Mouse (Mus musculus) lung, embryonic 16.5 days (tissue): ENCODE data around the gene Hrh1. TPM values are rescaled to one million over a fixed set of nuclear protein-coding genes. Genes with fewer than 3 reads are reported as not detected.
"Not testable (repeated sequence)": the region's sequence is repeated elsewhere in the genome, so short reads cannot be mapped to it uniquely, and the experiment has no call there.

Source experiments
- ATAC-seq: fragments of 200-750 bp; cut with Nextera tagmentation; 2 replicates; pipeline ENCODE4 v1.8.0; 2017; ENCODE audit warnings: low read depth, mild to moderate bottlenecking, moderate library complexity
- H3K27ac ChIP-seq: fragments of 300-500 bp; sonication (generic); 2 replicates; pipeline ENCODE4 v1.5.1; 2014; ENCODE audit warnings: mild to moderate bottlenecking, control low read depth, low read length
- H3K27me3 ChIP-seq: fragments of 300-500 bp; sonication (generic); 2 replicates; pipeline ENCODE4 v1.6.1; 2014; ENCODE audit warnings: low read depth, low read length, mixed read lengths; ENCODE audit not compliant: control insufficient read depth, insufficient read depth
- H3K36me3 ChIP-seq: fragments of 300-500 bp; sonication (generic); 2 replicates; pipeline ENCODE4 v1.6.1; 2014; ENCODE audit warnings: low read length; ENCODE audit not compliant: control insufficient read depth, insufficient read depth
- H3K4me1 ChIP-seq: fragments of 300-500 bp; sonication (generic); replicated peaks from 2 replicates; pipeline ENCODE4 v1.6.1; 2014; ENCODE audit warnings: low read length, mixed read lengths; ENCODE audit not compliant: control insufficient read depth, insufficient read depth
- H3K4me2 ChIP-seq: fragments of 300-500 bp; sonication (generic); 2 replicates; pipeline ENCODE4 v1.6.1; 2014; ENCODE audit warnings: low read depth, low read length, control low read depth
- H3K4me3 ChIP-seq: fragments of 300-500 bp; sonication (generic); 2 replicates; pipeline ENCODE4 v1.5.1; 2014; ENCODE audit warnings: mild to moderate bottlenecking, low read length, control low read depth
- H3K9ac ChIP-seq: fragments of 300-500 bp; sonication (generic); 2 replicates; pipeline ENCODE4 v1.6.1; 2014; ENCODE audit warnings: low read length, control low read depth
- H3K9me3 ChIP-seq: fragments of 300-500 bp; sonication (generic); 2 replicates; pipeline ENCODE4 v1.6.1; 2016; ENCODE audit warnings: low read length; ENCODE audit not compliant: control insufficient read depth
- WGBS: fragments of 180-500 bp; shearing (Covaris S2); extraction: QIAGEN DNeasy Blood & Tissue Kit; methylation state at CpG from one replicate; pipeline ENCODE4 v1.1.7; 2014; 5-methylcytosine and 5-hydroxymethylcytosine counted together
- polyA plus RNA-seq: library from polyadenylated mRNA; unstranded; fragments of >200 nt; fragmentation: Nextera tagmentation; extraction: Ambion mirVana; gene quantifications from 2 replicates; pipeline ENCODE4 v1.2.1, GENCODE M21; 2015

Gene Hrh1
- polyA plus RNA-seq, 1 experiment from 2014 or later = 0.26 TPM

DNA sequence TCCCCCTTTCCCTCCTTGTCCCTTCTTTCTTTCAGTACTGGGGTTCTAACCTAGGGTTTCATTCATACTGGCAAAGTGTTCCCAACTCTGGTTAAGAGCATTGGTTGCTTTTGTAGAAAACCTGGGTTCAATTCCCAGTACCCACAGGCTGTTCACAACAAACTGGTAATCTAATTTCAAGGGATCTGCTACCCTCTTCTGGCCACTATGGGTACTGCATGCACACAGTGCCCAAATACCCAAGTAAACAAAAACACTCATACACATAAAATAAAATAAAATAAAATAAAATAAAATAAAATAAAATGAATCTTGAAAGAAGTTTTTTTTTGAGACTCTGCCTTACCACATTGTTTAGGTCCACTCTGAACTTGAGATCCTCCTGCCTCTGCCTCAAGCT, 63.8 kb downstream of the Hrh1 start:
- H3K9me3 ChIP-seq = no peaks in the 10 kb centered on the region; the same call in 1 of the 2 replicates
- H3K4me1 ChIP-seq = no peaks in the 10 kb centered on the region
- H3K4me2 ChIP-seq = no peak overlapping the region
- no peak overlapping the region for H3K9ac ChIP-seq
- no peaks in the 10 kb centered on the region for H3K36me3 ChIP-seq
- no peak overlapping the region for H3K27ac ChIP-seq
- no peaks in the 10 kb centered on the region for H3K27me3 ChIP-seq
- no peak for ATAC-seq
- no peak overlapping the region for H3K4me3 ChIP-seq

DNA sequence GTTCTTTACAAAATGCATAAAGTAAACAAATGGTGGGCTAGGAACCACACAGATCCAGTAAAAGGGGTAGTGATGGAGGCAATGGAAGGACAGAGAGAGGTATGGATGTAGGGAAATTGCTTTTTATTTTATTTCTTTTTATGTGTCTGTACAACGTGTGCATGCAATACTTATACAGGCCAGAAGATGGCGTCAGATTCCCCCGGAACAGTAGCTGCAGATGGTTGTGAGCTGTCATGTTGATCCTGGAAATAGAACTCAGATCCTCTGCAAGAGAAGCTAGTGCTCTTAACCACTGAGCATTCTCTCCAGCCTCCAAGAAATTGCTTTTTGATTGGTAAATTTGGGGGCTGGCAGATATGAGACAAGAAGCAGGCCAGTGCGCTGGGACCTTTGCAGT, 65.0 kb downstream of the Hrh1 start:
- ATAC-seq = no peak
- Histone ChIP-seq H3K27me3 (no peaks in the 10 kb centered on the region), H3K9ac (no peak overlapping the region), H3K27ac (no peak overlapping the region), H3K9me3 (no peaks in the 10 kb centered on the region; the same call in 1 of the 2 replicates), H3K36me3 (no peaks in the 10 kb centered on the region), H3K4me1 (no peaks in the 10 kb centered on the region), H3K4me2 (no peak overlapping the region), H3K4me3 (no peak overlapping the region)
- WGBS = 28% methylated on average over 4 of the region's 4 CpGs

DNA sequence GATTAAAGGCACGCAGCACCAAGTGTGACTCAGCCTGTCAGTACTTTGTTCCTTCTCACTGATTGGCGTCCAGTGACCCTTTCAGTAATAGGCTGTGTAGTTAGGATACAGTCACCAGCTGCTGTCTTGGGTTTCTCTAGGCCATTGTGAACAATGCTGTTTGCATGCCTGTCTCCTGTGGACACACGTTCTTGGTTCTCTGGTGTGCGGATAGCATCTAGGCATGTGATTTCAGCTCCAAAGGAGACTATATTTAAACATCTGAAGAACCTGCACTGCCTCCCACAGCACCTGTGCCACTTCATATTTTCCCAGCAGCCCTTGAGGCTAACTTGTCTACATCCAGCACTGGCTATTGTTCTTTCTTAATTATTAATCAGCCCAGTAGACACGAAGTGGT, 75.8 kb downstream of the Hrh1 start:
- Histone ChIP-seq H3K4me3 (no peak overlapping the region), H3K27ac (no peak overlapping the region), H3K9ac (no peak overlapping the region), H3K27me3 (no peaks in the 10 kb centered on the region), H3K4me1 (no peaks in the 10 kb centered on the region), H3K36me3 (no peaks in the 10 kb centered on the region), H3K9me3 (no peaks in the 10 kb centered on the region), H3K4me2 (no peak overlapping the region)
- ATAC-seq = no peak
- WGBS = 50% methylated on average over 5 of the region's 5 CpGs

DNA sequence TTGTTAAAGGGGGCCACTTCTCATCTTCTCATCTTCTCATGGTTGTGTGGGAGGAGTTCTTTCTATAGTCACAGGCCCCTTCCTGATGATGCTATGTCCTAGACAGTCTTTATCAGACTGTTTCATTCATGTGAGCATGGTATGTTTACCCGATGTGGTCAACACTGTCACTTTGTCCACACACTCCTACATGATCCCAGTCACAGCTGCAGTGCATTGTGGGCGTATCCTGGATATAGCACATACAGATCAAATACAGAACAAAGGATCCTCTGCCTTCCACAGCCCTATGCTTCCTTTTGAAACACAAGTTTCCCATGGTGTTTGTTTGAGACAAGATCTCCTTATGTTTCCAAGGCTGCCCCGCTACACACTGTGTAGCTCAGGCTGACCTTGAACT, 76.3 kb downstream of the Hrh1 start:
- no peak for ATAC-seq
- 77% methylated on average over 3 of the region's 3 CpGs for WGBS
- H3K4me3 ChIP-seq = no peak overlapping the region
- no peaks in the 10 kb centered on the region for H3K27me3 ChIP-seq
- H3K9me3 ChIP-seq = no peaks in the 10 kb centered on the region
- no peak overlapping the region for H3K4me2 ChIP-seq
- H3K4me1 ChIP-seq = peaks cover under 1% of the 10 kb centered on the region; the same call in 1 of the 2 replicates
- no peak overlapping the region for H3K27ac ChIP-seq
- no peak overlapping the region for H3K9ac ChIP-seq
- no peaks in the 10 kb centered on the region for H3K36me3 ChIP-seq

DNA sequence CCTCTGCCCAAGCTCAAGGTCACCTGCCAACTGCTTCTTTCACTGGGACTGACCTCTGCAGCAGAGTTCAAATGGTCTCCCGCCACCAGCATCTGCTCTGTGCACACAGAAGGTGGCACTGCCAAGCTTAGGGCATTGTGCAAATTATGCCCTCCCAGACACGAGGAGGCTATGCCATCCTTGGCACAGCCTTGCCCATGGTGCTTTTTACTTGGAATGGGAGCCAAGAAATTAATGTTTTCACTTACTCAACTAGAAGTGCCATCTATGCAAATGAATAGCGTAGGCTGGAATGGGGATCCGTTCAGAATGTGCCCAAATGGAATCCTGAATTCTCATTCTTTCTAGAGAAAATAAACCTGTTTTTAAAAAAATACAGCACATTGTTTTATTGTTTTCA, 77.2 kb downstream of the Hrh1 start:
- ATAC-seq = no peak
- no peak overlapping the region for H3K4me2 ChIP-seq
- H3K36me3 ChIP-seq = no peaks in the 10 kb centered on the region
- no peak overlapping the region for H3K4me3 ChIP-seq
- no peak overlapping the region for H3K27ac ChIP-seq
- H3K27me3 ChIP-seq = no peaks in the 10 kb centered on the region
- no peak overlapping the region for H3K9ac ChIP-seq
- H3K9me3 ChIP-seq = no peaks in the 10 kb centered on the region
- WGBS = 72% methylated on average over 4 of the region's 4 CpGs
- peaks cover 5% of the 10 kb centered on the region; the same call in 1 of the 2 replicates for H3K4me1 ChIP-seq

DNA sequence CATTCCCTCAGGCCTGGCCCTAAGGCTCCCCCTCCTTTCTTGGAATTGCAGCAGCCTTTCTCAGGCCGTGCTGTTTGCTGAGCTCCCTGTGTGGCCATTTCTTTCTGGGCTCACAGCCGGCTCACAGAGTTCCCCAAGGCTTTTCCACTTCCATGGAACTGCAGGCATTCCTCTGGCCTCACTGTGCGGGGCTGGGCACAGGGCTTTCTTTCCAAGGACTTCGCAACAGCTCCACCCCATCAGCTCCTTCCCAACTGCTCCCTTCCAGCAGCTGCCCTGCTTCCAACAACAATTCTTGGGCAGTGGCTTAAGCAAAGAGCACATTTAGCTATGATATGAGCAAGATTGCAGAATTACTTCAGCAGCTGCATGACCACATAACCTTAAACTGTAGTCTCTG, 81.0 kb downstream of the Hrh1 start:
- no peak overlapping the region for H3K9ac ChIP-seq
- peak; percentile 86 for ATAC-seq
- H3K4me3 ChIP-seq = no peak overlapping the region
- WGBS = 25% methylated on average over 4 of the region's 4 CpGs
- peak overlapping the region; percentile 55 for H3K27ac ChIP-seq
- no peaks in the 10 kb centered on the region for H3K36me3 ChIP-seq
- no peak overlapping the region for H3K4me2 ChIP-seq
- H3K9me3 ChIP-seq = no peaks in the 10 kb centered on the region
- peaks cover 5% of the 10 kb centered on the region; the same call in 1 of the 2 replicates for H3K4me1 ChIP-seq
- H3K27me3 ChIP-seq = no peaks in the 10 kb centered on the region; the same call in 1 of the 2 replicates

DNA sequence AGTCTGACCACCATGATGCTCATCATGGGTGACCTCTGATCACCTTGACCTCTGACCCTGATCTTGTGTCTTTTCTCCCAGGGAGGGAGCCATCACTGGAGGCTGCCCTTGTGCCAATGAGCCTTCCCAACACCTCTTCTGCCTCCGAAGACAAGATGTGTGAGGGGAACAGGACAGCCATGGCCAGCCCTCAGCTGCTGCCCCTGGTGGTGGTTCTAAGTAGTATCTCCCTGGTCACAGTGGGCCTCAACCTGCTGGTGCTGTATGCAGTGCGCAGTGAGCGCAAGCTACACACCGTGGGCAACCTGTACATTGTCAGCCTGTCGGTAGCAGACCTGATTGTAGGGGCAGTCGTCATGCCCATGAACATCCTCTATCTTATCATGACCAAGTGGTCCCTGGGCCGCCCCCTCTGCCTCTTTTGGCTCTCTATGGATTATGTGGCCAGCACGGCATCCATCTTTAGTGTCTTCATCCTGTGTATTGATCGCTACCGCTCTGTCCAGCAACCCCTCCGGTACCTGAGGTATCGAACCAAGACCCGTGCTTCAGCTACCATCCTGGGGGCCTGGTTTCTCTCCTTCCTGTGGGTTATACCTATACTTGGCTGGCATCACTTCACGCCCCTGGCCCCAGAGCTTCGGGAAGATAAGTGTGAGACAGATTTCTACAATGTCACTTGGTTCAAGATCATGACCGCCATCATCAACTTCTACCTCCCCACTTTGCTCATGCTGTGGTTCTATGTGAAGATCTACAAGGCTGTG, 82.1 kb downstream of the Hrh1 start:
- 88% methylated on average over 16 of the region's 16 CpGs for WGBS
- Histone ChIP-seq H3K4me2 (no peak overlapping the region), H3K27ac (peak overlapping the region; percentile 55; the same call in 1 of the 2 replicates), H3K9me3 (no peaks in the 10 kb centered on the region), H3K27me3 (no peaks in the 10 kb centered on the region; the same call in 1 of the 2 replicates), H3K4me3 (no peak overlapping the region), H3K4me1 (peaks cover 5% of the 10 kb centered on the region; the same call in 1 of the 2 replicates), H3K36me3 (no peaks in the 10 kb centered on the region), H3K9ac (no peak overlapping the region)
- no peak for ATAC-seq

DNA sequence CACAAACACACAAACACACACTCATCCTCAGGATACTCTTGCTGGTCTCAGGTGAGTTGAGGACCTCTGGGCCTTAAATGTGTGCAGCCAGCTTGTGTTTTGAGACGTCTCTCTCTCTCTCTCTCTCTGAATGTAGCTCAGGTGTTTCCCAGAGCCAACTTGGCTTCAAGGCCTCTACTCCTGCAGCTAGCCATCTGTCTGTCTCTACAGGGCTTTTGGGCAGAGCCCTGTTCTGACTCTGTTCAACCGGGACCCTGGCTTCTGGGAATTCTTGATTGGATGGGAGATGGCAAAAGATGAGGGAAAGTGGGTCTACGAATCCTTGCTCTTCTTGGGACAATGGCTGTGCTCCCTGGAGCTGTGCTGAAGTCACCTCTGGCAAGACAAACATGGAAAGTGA, 91.6 kb downstream of the Hrh1 start:
- Histone ChIP-seq H3K9me3 (no peaks in the 10 kb centered on the region), H3K36me3 (no peaks in the 10 kb centered on the region), H3K27me3 (no peaks in the 10 kb centered on the region), H3K4me1 (no peaks in the 10 kb centered on the region), H3K4me2 (no peak overlapping the region), H3K9ac (no peak overlapping the region), H3K4me3 (no peak overlapping the region), H3K27ac (no peak overlapping the region)
- ATAC-seq = no peak
- 76% methylated on average over 3 of the region's 3 CpGs for WGBS

DNA sequence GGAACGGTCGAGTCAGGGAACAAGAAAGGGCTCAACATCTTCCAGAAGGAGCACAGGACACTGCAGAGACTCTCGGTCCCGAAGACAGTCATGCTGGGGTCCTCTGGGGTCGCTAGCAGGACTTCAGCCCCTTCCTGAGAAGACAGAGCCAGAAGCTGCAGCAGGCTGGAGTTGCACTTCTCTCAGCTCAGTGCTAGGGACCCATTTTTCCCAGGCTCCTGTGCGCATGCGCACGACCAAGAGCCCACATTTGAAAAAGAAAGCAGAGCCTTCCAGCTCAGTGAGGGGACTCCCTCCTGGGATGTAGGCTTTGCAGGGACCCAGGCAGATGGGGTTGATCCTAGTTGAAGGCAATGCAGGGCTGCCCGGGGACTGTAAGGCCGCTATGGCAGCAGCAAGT, 94.9 kb downstream of the Hrh1 start:
- H3K9me3 ChIP-seq, H3K4me3 ChIP-seq, ATAC-seq, H3K4me1 ChIP-seq, H3K27ac ChIP-seq, H3K9ac ChIP-seq, H3K4me2 ChIP-seq, H3K36me3 ChIP-seq, H3K27me3 ChIP-seq: not testable (repeated sequence)
- WGBS = 55% methylated on average over 9 of the region's 10 CpGs
